Mouse (Mus musculus) heart, adult 18-20 months (tissue): Measurements from ENCODE around the gene Olfr291. TPM values are rescaled to one million over a fixed set of nuclear protein-coding genes. Genes with fewer than 3 reads are reported as not detected.

Source experiments
- DNase-seq, 2 experiments: peaks; one replicate each; pipeline ENCODE4 v3.0.0; 2021 to 2022; ENCODE audit warnings: mixed read lengths in 1 of 2
- long read RNA-seq, 2 experiments: library from polyadenylated mRNA; stranded (forward); transcript quantifications; one replicate each; pipeline ENCODE4 v2.0.0; 2021
- total RNA-seq, 2 experiments: library from RNA; stranded (reverse); gene quantifications; 2 replicates each; pipeline ENCODE4 v1.2.3; 2021

Olfr291 gene
- not detected for total RNA-seq
- long read RNA-seq, experiment 1: 0 reads
- long read RNA-seq, experiment 2: 0 reads

DNA sequence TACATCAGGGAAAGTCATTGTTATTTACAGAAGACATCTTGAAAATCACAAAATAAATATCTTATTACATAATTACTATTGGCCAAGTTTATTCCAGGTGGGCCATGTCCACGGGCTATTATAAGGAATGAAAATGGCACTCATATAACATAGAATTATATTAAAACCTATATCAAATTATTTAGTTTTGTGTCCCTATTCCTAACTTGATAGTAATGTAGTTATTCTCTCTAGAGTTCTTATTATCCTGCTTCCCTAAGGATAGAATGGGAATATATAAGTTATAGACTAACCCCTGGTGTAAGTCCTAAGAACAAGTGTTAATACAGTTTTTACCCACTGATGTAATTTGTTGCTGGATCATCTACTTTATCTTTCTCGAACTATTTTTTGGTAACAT is at the start of gene Olfr291:
Gene Olfr291, plus strand, starts transcription at position 301 of the 400 bp plus-strand sequence.
- no peak for DNase-seq

DNA sequence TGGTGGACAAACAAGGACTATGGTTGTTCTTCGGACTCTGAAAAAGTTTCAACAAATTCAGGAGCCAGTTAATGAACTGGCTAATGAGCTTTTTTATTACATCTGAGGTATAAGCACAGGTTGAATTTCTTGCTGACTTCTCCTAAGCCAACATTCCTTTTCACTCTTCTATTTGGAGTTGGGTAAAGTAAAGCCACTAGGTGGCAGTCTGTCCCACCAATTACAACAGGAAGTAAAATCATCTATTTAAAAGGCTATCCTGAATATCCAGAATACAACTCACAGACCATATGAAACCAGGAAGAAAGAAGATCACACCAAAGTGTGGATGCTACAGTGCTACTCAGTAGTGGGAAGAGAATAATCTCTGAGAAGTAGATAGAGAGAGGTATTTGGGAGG is 48.1 kb upstream of the Olfr291 start:
- peak in 1 of 2 experiments; percentile 14 for DNase-seq

DNA sequence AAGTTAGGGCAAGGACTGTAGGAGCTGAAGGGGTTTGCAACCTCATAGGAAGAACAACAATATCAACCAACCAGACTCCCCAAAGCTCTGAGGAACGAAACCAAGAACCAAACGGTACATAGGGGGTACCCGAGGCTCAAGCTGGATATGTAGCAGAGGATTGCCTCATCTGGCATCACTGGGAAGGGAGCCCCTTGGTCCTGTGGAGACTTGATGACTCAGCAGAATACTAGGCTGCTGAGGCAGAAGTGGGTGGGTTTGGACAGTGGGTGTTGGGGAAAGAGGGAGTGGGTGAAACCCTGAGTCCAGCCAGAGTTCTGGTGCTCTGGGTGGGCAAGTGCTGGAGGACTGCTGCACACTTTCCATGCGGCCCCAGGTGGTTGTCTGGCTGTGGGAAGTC is 47.2 kb upstream of the Olfr291 start:
- DNase-seq: no peak

DNA sequence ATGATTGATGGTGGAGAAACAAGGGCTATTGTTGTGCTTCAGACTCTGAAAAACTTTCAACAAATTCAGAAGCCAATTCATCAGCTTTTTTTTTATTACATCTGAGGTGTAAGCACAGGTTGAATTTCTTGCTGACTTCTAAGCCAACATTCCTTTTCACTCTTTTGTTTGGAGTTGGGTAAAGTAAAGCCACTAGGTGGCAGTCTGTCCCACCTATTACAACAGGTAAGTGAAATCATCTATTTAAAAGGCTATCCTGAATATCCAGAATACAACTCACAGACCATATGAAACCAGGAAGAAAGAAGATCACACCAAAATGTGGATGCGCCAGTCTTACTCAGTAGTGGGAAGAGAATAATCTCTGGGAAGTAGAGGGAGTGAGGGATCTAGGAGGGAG is 31.2 kb downstream of the Olfr291 start:
- no peak for DNase-seq

Other genes with a start within 250 kb of the Olfr291 start
- gene Fah, start 246.8 kb upstream of the Olfr291 start, total RNA-seq: 10 to 100 TPM; 20.0 to 25.8 TPM
- gene Zfand6, start 163.6 kb upstream of the Olfr291 start, total RNA-seq: 10 to 100 TPM; 84.2 to 97.6 TPM
- not detected for gene Vmn2r65, start 110.6 kb downstream of the Olfr291 start, total RNA-seq
- gene Vmn2r66, start 158.7 kb downstream of the Olfr291 start, total RNA-seq: not detected